Mouse (Mus musculus) T-helper 1 cell (primary cell): ENCODE data around the gene Grin3a.
"Not testable (repeated sequence)": the region's sequence is repeated elsewhere in the genome, so short reads cannot be mapped to it uniquely, and the experiment has no call there.

Source experiments
- in situ Hi-C: fragments of 300-600 bp; cut with MboI, MseI; formaldehyde crosslinking; loops from one replicate; pipeline ENCODE4 v1.15.1; 2025; ENCODE audit warnings: high pct_unique_total_duplicates

Grin3a gene

GRCm38 (mm10) chr4:49680171-49680875 lies 165.2 kb downstream of the Grin3a start:
- in situ Hi-C loops = no loop called here

- in situ Hi-C loops = no loop called here
Measured at GRCm38 (mm10) chr4:49676790-49677189, 168.8 kb downstream of the Grin3a start.

GRCm38 (mm10) chr4:49676071-49676470 lies 169.5 kb downstream of the Grin3a start:
- in situ Hi-C loops = no loop called here

- in situ Hi-C loops = no loop called here
Measured at GRCm38 (mm10) chr4:49664850-49665249, 180.7 kb downstream of the Grin3a start.

DNA sequence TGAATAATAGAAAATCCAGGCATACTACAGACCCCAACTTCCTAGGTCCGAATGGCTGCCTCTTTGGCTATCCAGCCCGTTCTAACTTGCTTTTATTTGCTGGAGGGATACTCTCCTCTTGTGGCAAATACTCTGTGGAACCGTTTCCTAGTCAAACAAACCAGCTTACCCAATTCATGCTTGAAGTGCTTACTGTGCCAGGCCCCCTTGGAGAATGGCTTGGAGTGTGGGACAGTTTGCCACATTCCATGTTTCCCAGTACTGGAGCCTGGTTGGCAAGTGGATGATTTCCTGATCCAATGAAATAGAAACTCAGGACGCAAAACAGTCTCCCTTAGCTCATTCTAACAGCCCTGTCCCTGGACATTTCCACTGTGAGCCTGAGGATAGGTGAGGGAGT lies 183.3 kb downstream of the Grin3a start:
- in situ Hi-C loops = no loop called here

DNA sequence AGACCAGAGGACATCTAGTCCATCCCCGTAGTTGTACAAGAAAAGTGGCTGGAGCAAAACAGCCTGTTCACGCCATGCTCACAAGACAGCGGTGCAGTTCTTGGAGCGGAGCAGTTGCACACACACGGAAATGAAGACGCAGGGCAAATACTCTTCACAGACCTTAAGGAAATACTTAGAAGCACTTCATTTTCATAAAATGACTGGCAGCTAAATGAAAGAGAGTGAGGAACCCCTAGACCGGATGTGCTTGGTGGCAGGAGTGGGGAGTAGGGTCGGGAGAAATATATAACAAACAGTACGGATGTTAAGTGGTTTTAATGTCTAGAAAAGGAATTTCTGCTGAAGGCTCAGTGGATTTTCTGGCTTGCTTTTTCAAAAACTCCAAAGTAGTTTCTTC lies 183.9 kb downstream of the Grin3a start:
- in situ Hi-C loops = no loop called here

- in situ Hi-C loops = no loop called here
Measured at GRCm38 (mm10) chr4:49659421-49659820, 186.1 kb downstream of the Grin3a start.

DNA sequence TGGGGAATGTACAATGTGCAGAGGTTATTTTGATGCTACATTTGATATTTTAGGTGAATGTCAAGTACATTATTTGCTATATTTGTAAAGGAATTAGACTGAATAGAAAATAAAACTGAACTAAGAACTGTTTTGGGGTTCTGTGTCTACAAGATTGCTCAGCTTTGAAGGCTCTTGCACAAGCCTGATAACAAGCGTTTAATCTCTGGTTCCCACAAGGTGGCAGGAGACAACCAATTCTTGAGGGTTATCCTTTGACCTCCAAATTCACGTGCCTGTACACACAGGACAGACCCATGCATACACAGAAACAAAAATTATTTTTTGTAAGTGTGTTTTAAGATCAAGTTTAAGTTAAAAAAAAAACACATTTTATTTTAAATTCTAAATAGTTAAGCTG lies 205.6 kb downstream of the Grin3a start:
- in situ Hi-C loops = loop anchor here (25.0 kb wide), 1 partner anchor 1578 kb away; no protein-coding TSS in a partner anchor

- in situ Hi-C loops = loop anchor here (25.0 kb wide), 1 partner anchor 1576 kb away; no protein-coding TSS in a partner anchor
Measured at GRCm38 (mm10) chr4:49637821-49638220, 207.7 kb downstream of the Grin3a start.

GRCm38 (mm10) chr4:49632139-49632481 lies 213.4 kb downstream of the Grin3a start:
- in situ Hi-C loops = loop anchor here (5.0 to 25.0 kb wide), 2 partner anchors 110 to 1570 kb away; partner anchors contain the start of genes Mrpl50 and Zfp189

DNA sequence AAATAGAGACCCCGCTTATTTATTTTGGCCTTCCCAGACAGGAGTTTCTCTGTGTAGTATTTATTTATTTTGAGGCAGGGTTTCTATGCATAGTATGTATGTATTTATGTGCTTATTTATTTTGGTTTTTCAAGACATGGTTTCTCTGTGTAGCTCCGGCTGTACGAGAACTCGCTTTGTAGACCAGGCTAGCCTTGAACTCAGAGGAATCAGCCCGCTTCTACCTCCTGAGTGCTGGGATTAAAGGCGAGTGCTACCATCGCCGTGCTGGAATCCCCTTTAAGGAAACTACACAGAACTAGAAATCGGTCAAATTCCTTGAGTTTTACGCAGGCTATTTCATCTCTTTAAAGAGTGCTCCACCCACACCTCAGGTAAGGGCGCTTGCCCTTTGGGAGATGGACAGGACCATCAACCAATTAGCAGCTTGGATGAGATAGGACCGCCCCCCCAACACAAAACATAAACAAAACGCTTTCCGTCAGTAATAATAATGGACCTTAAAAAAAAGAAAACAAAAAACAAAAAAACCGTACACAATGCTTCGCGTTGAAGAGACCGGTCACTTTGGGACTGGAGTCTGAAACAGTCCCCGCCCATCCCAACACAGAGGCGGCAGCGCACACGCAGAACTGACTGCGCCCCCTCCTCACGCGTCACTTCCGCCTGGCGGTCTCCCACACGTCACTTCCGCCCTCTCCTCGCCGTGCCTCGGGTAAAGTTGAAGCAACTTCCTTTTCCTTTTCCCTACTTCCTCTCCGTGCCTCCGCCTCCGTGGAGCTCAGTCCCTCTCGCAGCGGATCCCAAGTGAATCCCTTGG lies 214.0 kb downstream of the Grin3a start, which contains the start of gene Rnf20:
Gene Rnf20 (plus strand): TSS at position 688 of the 820 bp plus-strand sequence.
- in situ Hi-C loops = loop anchor here (5.0 to 25.0 kb wide), 2 partner anchors 109 to 1569 kb away; partner anchors contain the start of genes Mrpl50 and Zfp189

DNA sequence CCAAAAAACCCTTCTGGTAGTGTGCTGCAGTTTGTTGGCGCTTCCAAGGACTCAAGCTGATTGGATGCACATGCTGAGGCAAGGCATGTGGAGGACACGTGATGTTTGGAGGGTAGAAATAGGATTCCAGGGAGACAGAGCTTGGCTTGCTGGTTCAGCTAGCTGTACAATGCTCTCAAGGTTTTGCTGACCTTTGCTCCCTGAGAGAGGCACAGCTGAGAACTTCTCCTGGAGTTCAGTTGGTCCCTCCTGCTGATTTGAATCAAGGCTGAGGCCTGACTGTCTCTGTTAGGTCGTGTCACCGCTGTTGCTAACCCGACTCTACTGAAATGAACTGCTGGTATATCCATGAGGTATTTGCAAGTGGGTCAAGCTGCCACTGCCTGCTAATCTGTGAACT lies 216.6 kb downstream of the Grin3a start:
- in situ Hi-C loops = loop anchor here (5.0 to 25.0 kb wide), 2 partner anchors 57 to 1567 kb away; no protein-coding TSS in a partner anchor

DNA sequence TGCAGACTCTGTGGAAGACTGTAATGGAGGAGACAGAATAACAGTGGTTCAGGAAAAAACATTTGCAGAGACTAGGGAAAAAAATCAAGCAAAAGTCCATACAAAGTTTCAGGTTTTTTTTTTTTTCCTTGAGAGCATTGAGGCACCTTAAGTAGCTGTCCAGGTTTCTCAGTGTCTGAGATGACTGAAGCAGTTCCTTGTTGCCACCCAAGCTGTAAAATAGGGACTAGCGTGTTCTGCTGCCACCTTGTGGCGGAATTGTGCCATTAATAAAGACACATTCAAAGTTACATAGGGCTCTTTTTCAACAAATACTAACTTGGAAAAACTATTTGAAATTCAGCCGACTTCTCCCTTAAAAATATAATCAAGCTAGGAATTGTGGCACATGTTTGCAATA lies 218.6 kb downstream of the Grin3a start:
- in situ Hi-C loops = loop anchor here (5.0 to 25.0 kb wide), 2 partner anchors 55 to 1565 kb away; no protein-coding TSS in a partner anchor

DNA sequence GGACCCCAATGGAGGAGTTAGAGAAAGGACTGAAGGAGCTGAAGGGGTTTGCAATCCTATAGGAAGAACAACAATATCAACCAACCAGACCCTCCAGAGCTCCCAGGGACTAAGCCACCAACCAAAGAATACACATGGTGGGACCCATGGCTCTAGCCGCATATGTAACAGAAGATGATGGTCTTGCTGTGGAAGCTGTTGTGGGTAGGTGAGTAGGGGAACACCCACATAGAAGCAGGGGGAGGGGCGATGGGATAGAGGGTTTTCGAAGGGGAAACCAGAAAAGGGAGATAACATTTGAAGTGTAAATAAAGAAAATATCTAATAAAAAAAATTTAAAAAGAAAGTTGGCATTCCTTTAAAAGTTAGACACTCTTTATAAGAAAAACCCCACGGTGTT lies 220.6 kb downstream of the Grin3a start:
- in situ Hi-C loops = loop anchor here (5.0 to 25.0 kb wide), 2 partner anchors 53 to 1563 kb away; no protein-coding TSS in a partner anchor

DNA sequence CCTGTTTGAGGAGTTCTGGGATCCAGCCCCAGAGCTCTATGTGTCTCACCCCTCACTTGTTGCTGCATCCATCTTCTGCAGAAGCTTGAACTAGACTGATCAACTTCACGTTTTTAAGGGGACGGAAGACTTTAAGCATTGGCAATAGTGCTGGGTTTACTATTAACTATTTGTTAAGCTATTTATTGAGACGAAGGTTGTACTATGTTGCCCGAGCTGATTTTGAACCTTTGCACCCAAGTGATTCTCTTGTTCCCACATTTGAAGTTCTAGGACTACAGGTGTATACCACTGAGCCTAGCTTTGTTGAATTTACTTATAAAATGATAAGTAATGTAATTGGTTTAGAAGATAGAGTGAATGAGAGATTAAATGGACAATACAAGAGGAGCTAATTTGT lies 221.6 kb downstream of the Grin3a start:
- in situ Hi-C loops = no loop called here

GRCm38 (mm10) chr4:49622272-49622671 lies 223.3 kb downstream of the Grin3a start:
- in situ Hi-C loops = no loop called here

GRCm38 (mm10) chr4:49619861-49620260 lies 225.7 kb downstream of the Grin3a start:
- in situ Hi-C loops = not testable (repeated sequence)

DNA sequence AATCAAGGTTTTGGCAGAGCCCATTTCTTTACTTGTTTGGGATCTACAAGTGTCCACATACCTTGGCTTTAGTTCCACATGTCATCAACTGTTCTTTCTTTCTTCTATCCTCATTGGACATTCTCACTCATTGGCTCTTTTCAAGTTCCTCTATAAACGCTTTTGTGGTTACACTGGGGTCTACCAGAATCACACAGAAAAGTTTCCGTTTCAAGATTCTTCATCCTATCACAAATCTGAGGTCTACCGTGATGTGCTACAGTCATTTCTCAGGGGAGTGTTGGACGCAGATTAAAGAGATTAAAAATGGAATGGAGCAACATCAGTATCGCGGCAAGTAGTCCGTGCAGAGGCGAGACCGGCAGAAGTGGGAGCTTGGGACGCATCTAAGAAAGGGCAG lies 228.6 kb downstream of the Grin3a start:
- in situ Hi-C loops = no loop called here
